Mouse (Mus musculus) cerebellum, postnatal 14 days (tissue): ENCODE data around the gene Scaf4.
"Not testable (repeated sequence)": the region's sequence is repeated elsewhere in the genome, so short reads cannot be mapped to it uniquely, and the experiment has no call there.

ENCODE experiments used
- DNase-seq, 2 experiments: peaks; one replicate each; pipeline ENCODE4 v3.0.0; 2021; ENCODE audit warnings: mixed read lengths in 2 of 2

The Scaf4 gene

DNA sequence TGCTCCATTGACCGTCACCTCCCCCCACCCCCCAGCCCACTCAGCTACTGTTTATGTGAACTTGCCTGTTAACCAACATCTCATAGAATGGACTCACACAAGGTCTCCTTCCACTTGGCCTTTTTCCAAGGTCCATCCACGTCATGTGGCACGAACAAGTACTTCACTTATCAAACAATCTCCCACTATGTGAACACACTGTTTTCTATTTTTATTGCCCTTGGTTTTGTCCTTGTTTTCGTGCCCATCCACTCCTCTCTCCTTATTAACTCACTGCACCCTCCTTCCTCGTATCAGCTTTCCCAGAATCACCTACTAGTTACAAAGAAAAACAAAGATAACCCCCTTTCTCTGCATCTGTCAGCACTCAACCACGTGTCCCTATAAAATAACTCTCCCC lies 49.7 kb downstream of the Scaf4 start:
- DNase-seq, result no peak

- DNase-seq, result no peak
Measured at GRCm38 (mm10) chr16:90233702-90234101, 50.6 kb downstream of the Scaf4 start.

DNA sequence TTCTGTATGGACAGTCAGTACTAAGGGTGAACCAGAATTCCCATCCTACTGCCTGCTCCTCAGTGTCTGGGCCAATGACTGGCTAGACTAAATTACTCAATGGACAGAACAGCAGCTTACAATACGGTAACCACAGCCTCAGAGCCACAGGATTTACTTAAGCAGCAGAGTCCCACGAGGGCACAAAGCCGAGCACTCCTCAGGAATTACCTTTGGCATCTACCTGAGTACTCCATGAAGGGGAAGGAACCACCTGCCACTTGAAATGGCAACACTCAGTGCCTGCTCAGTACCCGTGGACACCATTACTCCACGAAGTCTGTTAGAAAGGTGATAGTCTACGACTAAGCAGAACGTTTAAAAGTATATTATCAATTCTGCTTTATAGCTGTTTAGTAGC lies 53.0 kb downstream of the Scaf4 start:
- no peak for DNase-seq

DNA sequence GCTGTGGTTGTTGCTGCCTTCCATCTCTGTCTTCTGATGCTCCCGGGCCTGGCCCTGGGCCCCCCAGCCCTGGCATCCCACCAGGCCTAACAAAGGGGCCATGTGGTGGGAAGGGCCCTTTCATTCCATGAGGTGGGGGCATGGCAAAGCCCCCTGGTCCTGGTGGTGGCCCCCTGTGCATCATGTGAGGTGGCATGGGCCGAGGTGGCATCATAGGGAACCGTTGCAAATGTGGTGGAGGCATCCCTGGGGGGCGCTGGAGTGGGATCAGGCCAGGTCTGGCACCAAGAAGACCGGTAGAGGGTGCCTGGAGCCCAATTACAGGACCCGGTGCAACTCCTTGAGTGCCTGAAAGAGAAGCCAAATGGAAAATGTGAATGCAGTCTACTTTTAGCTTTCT lies 54.4 kb downstream of the Scaf4 start:
- DNase-seq, result no peak

DNA sequence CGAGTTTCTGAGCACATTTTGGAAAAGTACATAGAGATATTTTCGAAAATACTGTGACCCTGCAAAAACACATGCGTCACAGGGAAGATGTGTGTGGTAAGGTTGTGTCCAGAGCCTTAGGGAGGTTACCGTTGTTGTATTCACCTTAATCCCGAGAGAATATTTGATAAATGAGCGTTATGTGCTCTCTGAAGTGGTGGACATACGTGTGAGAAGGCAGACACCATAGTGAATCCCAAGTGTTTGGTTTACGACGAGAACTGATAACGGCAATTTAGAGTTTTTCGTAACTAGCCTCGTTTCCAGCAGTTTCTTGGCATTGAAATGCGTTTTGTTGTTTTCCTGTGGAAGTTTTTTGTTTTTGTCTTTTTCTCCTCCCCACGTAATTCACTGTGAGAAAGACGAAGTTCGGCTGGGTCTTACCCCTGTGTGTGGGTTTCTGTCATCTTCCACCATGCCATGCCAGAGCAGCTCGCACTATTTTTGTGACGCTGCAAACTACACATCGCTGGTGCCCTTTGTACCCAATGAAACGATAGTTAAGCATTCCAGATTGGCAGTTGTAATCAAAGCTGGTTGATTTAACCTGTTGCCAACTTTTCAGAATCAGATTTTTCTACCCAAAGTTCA lies 62.7 kb downstream of the Scaf4 start:
- DNase-seq, result peak in 1 of 2 experiments; percentile 23

GRCm38 (mm10) chr16:90220892-90221431 lies 63.3 kb downstream of the Scaf4 start:
- peak in 1 of 2 experiments; percentile 49 for DNase-seq

DNA sequence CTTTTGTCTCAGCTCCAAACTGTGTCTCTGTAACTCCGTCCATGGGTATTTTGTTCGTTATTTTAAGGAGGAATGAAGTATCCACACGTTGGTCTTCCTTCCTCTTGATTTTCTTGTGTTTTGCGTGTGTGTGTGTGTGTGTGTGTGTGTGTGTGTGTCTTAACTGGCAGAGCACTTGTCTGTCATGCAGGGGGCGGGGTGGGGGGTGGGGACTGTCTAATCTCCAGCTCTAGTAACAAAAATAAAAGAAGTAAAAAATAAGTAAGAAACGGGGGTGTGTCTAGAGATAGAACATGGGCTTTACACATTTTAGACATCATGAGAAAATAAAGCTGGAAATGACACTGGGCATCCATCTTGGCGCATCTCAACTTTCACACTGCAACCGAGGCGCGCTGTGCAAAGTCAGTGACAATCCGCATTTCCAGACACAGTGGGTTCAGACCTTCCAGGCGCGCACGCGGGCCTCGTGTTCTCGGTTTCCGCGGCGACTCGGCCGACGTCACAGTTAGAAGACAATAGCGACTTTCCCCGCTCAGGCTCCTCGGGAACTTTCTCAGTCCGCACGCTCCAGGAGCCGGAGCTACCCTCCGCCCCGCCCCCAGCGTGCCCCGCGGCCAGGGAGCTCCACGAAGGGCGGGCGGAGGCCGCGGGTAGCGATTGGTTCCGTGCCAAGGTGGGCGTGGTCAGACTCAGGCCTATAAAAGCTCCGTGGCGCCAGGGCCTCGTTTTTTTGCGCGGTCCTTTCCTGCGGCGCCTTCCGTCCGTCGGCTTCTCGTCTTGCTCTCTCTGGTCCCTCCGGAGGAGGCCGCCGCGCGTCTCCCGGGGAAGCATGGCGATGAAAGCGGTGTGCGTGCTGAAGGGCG lies 64.0 kb downstream of the Scaf4 start, which contains the start of gene Sod1:
Gene Sod1, plus strand, starts transcription at position 729 of the 866 bp plus-strand sequence.
- peak; percentile 97 to 98 for DNase-seq

GRCm38 (mm10) chr16:90219445-90219844 lies 64.9 kb downstream of the Scaf4 start:
- DNase-seq, result not testable (repeated sequence)

- no peak for DNase-seq
Measured at GRCm38 (mm10) chr16:90217926-90218325, 66.4 kb downstream of the Scaf4 start.

- DNase-seq, result no peak
Measured at GRCm38 (mm10) chr16:90217356-90217755, 66.9 kb downstream of the Scaf4 start.

GRCm38 (mm10) chr16:90216414-90216813 lies 67.9 kb downstream of the Scaf4 start:
- DNase-seq, result no peak

- not testable (repeated sequence) for DNase-seq
Measured at GRCm38 (mm10) chr16:90215879-90216278, 68.4 kb downstream of the Scaf4 start.

DNA sequence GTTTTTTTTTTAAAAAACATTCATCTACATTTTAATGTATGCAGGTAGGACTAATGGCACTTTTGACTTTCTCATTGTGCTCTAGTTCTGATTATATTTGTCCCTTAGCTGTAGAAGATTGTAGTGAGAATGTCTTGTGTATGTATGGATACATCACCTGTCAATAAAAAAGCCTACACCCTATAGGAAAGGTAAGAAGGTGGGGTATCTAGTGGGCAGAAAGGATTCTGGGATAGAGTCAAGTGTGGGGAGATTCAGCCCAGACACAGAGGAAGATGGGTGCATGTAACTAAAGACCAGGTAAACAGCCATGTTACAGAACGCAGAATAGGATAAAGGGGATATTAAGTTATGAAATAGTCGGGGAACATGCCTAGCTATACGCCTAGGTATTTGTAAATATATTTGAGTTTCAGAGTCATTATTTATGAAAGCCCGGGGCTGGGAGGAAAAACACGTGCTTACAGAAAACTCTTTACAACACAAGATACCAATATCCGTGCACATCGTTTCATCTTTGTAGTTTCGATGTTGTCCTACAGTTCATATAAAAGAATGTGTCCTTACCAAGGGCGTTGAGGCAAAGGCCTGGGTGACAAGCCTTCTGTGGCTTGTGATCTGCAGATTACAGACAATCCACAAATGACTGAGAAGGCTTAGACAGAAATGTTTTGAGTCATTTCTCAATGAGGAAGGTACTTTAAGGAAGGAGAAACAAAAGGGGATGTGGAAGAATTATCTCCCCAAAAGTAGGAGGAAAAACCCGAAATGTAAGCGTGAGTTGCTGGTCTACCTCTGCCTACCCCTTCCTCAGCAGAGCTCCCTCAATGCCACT lies 69.4 kb downstream of the Scaf4 start:
- no peak for DNase-seq

DNA sequence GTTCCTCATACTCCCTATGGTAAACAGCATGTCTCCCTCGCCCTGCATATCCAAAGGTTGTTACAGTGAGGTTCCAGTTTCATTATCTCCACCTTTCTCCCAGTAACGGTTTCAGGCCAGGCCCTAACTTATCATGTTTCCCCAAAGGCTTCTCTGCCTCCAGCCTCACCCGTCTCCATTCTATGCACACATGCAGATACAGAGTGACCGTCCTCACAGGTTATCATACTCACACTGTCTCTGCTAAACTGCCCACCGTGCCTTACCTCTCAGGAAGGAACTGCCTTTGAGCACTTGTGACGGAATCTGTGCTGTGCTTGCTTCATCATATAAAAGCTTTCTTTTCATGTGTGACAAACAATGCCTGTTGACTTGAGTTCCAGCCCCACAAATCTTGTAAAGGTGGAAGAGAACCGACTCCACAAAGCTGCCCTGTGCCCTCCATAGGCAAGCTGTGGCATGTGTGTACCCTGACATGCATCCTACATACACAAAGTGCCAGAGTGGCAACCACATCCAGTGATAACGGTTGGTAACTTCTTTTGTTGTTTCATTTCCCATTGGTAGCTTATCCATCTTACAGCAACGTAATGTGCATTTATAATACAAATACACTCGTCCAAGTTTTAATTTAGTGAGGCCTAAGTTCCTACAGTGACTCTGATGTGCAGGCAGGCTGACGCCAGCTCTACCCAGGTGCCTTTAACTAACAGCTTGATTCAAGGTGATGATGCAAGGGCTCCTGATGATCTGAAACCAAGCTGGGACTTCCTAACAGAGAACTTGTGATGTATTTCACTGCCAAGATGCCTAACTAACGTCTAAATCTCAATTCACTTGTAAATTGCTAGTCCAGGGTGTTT lies 70.6 kb downstream of the Scaf4 start:
- no peak for DNase-seq

- DNase-seq, result no peak
Measured at GRCm38 (mm10) chr16:90211767-90212166, 72.5 kb downstream of the Scaf4 start.

DNA sequence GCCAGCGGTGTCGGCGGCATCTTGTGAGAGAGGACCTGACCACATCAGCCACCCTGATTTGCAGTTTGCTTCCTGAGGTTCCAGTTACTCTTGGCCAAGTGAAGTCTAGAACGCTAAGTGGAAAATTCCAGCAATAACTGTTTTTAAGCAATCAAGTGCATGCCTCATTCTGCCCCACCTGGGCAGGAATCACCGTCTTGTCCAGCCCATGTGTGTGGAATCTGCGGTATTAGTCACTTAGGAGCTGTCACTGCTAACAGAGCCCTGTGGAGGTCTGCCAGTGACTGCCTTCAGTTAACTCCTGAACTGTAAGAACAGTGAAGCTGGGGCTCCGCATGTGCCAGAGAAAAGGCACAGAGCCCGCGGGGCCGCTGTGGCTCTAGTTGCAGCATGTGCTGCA lies 73.6 kb downstream of the Scaf4 start:
- DNase-seq, result no peak

- no peak for DNase-seq
Measured at GRCm38 (mm10) chr16:90208996-90209395, 75.3 kb downstream of the Scaf4 start.

- no peak for DNase-seq
Measured at GRCm38 (mm10) chr16:90204868-90205267, 79.4 kb downstream of the Scaf4 start.

GRCm38 (mm10) chr16:90203226-90203962 lies 80.9 kb downstream of the Scaf4 start:
- DNase-seq, result no peak

GRCm38 (mm10) chr16:90202140-90202539 lies 82.2 kb downstream of the Scaf4 start:
- no peak for DNase-seq

DNA sequence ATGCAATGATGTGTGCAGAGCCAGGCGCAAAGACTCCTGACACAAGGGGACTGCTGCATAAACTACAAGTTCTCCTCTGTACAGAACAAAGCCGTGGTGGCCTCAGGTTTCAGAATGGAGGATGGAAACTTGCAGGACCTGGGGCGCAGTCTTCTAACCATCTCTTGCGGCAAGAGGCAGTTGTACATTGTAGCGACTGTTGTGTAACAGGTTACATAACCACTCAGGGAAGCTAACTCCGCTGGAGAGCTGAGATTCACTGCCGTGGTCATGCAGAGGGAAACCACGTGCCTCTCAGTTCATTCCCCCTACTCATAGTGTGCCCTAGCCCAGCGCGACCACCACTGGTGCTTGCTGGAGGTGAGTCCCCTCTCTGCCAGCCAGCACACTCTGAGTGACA lies 85.1 kb downstream of the Scaf4 start:
- no peak for DNase-seq
